Mouse (Mus musculus) hindbrain, embryonic 16.5 days (tissue): ENCODE data around the gene Rfx2. TPM values are rescaled to one million over a fixed set of nuclear protein-coding genes. Genes with fewer than 3 reads are reported as not detected.

Experiments
- ATAC-seq: fragments of 200-750 bp; cut with Nextera tagmentation; 2 replicates; pipeline ENCODE4 v1.8.0; 2017; ENCODE audit warnings: moderate TSS enrichment, moderate library complexity
- H3K27ac ChIP-seq: fragments of 300-500 bp; sonication (generic); 2 replicates; pipeline ENCODE4 v1.5.1; 2014; ENCODE audit warnings: low read depth, mild to moderate bottlenecking, control low read depth, low read length, moderate library complexity
- H3K27me3 ChIP-seq: fragments of 300-500 bp; sonication (generic); replicated peaks from 2 replicates; pipeline ENCODE4 v1.6.1; 2014; ENCODE audit warnings: low read length; ENCODE audit not compliant: control insufficient read depth, insufficient read depth
- H3K36me3 ChIP-seq: fragments of 300-500 bp; sonication (generic); 2 replicates; pipeline ENCODE4 v1.6.1; 2014; ENCODE audit warnings: mild to moderate bottlenecking, low read length, moderate library complexity, mixed read lengths; ENCODE audit not compliant: control insufficient read depth, insufficient read depth
- H3K4me1 ChIP-seq: fragments of 300-500 bp; sonication (generic); 2 replicates; pipeline ENCODE4 v1.6.1; 2014; ENCODE audit warnings: low read depth, low read length; ENCODE audit not compliant: control insufficient read depth, insufficient read depth
- H3K4me2 ChIP-seq: fragments of 300-500 bp; sonication (generic); 2 replicates; pipeline ENCODE4 v1.6.1; 2014; ENCODE audit warnings: mild to moderate bottlenecking, low read length, control low read depth, moderate library complexity
- H3K4me3 ChIP-seq: fragments of 300-500 bp; sonication (generic); 2 replicates; pipeline ENCODE4 v1.5.1; 2014; ENCODE audit warnings: mild to moderate bottlenecking, low read length, control low read depth, moderate library complexity
- H3K9ac ChIP-seq: fragments of 300-500 bp; sonication (generic); 2 replicates; pipeline ENCODE4 v1.6.1; 2014; ENCODE audit warnings: low read depth, mild to moderate bottlenecking, control low read depth, low read length, moderate library complexity
- H3K9me3 ChIP-seq: fragments of 300-500 bp; sonication (generic); 2 replicates; pipeline ENCODE4 v1.6.1; 2014; ENCODE audit warnings: mild to moderate bottlenecking, low read length, moderate library complexity; ENCODE audit not compliant: control insufficient read depth
- WGBS: fragments of 180-500 bp; shearing (Covaris S2); extraction: QIAGEN DNeasy Blood & Tissue Kit; methylation state at CpG from one replicate; pipeline ENCODE4 v1.1.7; 2014; 5-methylcytosine and 5-hydroxymethylcytosine counted together
- polyA plus RNA-seq: library from polyadenylated mRNA; unstranded; fragments of >200 nt; fragmentation: Nextera tagmentation; extraction: Ambion mirVana; gene quantifications from 2 replicates; pipeline ENCODE4 v1.2.1, GENCODE M21; 2015

The Rfx2 gene
- polyA plus RNA-seq, 1 experiment from 2014 or later, result 4.9 TPM

- 72% methylated on average over 2 of the region's 2 CpGs for WGBS
- Histone ChIP-seq H3K36me3 (no peaks in the 10 kb centered on the region), H3K27me3 (no peaks in the 10 kb centered on the region), H3K9ac (no peak overlapping the region), H3K4me3 (no peak overlapping the region), H3K9me3 (no peaks in the 10 kb centered on the region), H3K4me1 (peaks cover 4% of the 10 kb centered on the region), H3K27ac (no peak overlapping the region), H3K4me2 (no peak overlapping the region)
- no peak for ATAC-seq
These were observed 7.5 kb downstream of the Rfx2 start for GRCm38 (mm10) chr17:56823352-56823751.

- no peaks in the 10 kb centered on the region for H3K9me3 ChIP-seq
- no peak overlapping the region for H3K4me3 ChIP-seq
- H3K27me3 ChIP-seq, result no peaks in the 10 kb centered on the region
- peaks cover 4% of the 10 kb centered on the region for H3K4me1 ChIP-seq
- ATAC-seq, result no peak
- H3K36me3 ChIP-seq, result no peaks in the 10 kb centered on the region
- no peak overlapping the region for H3K4me2 ChIP-seq
- WGBS, result 86% methylated on average over 2 of the region's 2 CpGs
- H3K9ac ChIP-seq, result no peak overlapping the region
- no peak overlapping the region for H3K27ac ChIP-seq
These were observed 8.4 kb downstream of the Rfx2 start for GRCm38 (mm10) chr17:56822380-56822779.

GRCm38 (mm10) chr17:56819694-56820111, 11.1 kb downstream of the Rfx2 start:
- Histone ChIP-seq H3K36me3 (no peaks in the 10 kb centered on the region), H3K4me2 (no peak overlapping the region), H3K4me3 (no peak overlapping the region), H3K9me3 (no peaks in the 10 kb centered on the region), H3K27me3 (no peaks in the 10 kb centered on the region), H3K27ac (peak overlapping the region; percentile 70; the same call in 1 of the 2 replicates), H3K9ac (no peak overlapping the region), H3K4me1 (peaks cover 8% of the 10 kb centered on the region)
- ATAC-seq, result peak; percentile 75
- 64% methylated on average over 8 of the region's 8 CpGs for WGBS

- H3K4me1 ChIP-seq, result peaks cover 12% of the 10 kb centered on the region
- no peaks in the 10 kb centered on the region for H3K27me3 ChIP-seq
- H3K9me3 ChIP-seq, result no peaks in the 10 kb centered on the region
- no peak overlapping the region for H3K9ac ChIP-seq
- ATAC-seq, result no peak
- H3K4me2 ChIP-seq, result no peak overlapping the region
- H3K27ac ChIP-seq, result no peak overlapping the region; the same call in 1 of the 2 replicates
- no peak overlapping the region for H3K4me3 ChIP-seq
- 64% methylated on average over 6 of the region's 6 CpGs for WGBS
- H3K36me3 ChIP-seq, result no peaks in the 10 kb centered on the region
These were observed 11.7 kb downstream of the Rfx2 start for GRCm38 (mm10) chr17:56819032-56819545.

GRCm38 (mm10) chr17:56818067-56818636, 12.7 kb downstream of the Rfx2 start:
- 37% methylated on average over 11 of the region's 11 CpGs for WGBS
- Histone ChIP-seq H3K9me3 (no peaks in the 10 kb centered on the region), H3K9ac (no peak overlapping the region), H3K36me3 (no peaks in the 10 kb centered on the region), H3K4me2 (0 out of 2 replicates have a peak overlapping the region, but pooled peaks have one; percentile 10), H3K4me3 (no peak overlapping the region), H3K27me3 (no peaks in the 10 kb centered on the region), H3K4me1 (peaks cover 15% of the 10 kb centered on the region), H3K27ac (no peak overlapping the region)
- ATAC-seq, result no peak

GRCm38 (mm10) chr17:56815057-56815345, 15.8 kb downstream of the Rfx2 start:
- WGBS, result 43% methylated on average over 3 of the region's 3 CpGs
- Histone ChIP-seq H3K4me2 (0 out of 2 replicates have a peak overlapping the region, but pooled peaks have one; percentile 50), H3K36me3 (no peaks in the 10 kb centered on the region), H3K27ac (peak overlapping the region; percentile 65), H3K4me3 (no peak overlapping the region), H3K9ac (no peak overlapping the region), H3K9me3 (no peaks in the 10 kb centered on the region), H3K27me3 (no peaks in the 10 kb centered on the region), H3K4me1 (peaks cover 23% of the 10 kb centered on the region)
- 0 out of 2 replicates have a peak, but pooled peaks have one; percentile 0 for ATAC-seq

- Histone ChIP-seq H3K27ac (peak overlapping the region; percentile 65), H3K4me3 (peak overlapping the region; percentile 15; the same call in 1 of the 2 replicates), H3K9ac (peak overlapping the region; percentile 51), H3K27me3 (no peaks in the 10 kb centered on the region), H3K4me1 (peaks cover 24% of the 10 kb centered on the region), H3K9me3 (no peaks in the 10 kb centered on the region), H3K4me2 (peak overlapping the region; percentile 50), H3K36me3 (no peaks in the 10 kb centered on the region)
- 7% methylated on average over 24 of the region's 24 CpGs for WGBS
- peak; percentile 72 for ATAC-seq
These were observed 16.3 kb downstream of the Rfx2 start for GRCm38 (mm10) chr17:56814316-56815056.

GRCm38 (mm10) chr17:56810245-56810644, 20.6 kb downstream of the Rfx2 start:
- H3K4me1 ChIP-seq, result peaks cover 20% of the 10 kb centered on the region
- H3K4me3 ChIP-seq, result no peak overlapping the region
- 4% methylated on average over 3 of the region's 3 CpGs for WGBS
- no peaks in the 10 kb centered on the region for H3K27me3 ChIP-seq
- no peak overlapping the region for H3K4me2 ChIP-seq
- H3K36me3 ChIP-seq, result no peaks in the 10 kb centered on the region
- ATAC-seq, result peak; percentile 76
- no peaks in the 10 kb centered on the region for H3K9me3 ChIP-seq
- H3K27ac ChIP-seq, result peak overlapping the region; percentile 68
- H3K9ac ChIP-seq, result no peak overlapping the region

- peaks cover 9% of the 10 kb centered on the region for H3K4me1 ChIP-seq
- H3K4me2 ChIP-seq, result no peak overlapping the region
- ATAC-seq, result peak; percentile 77
- no peak overlapping the region for H3K9ac ChIP-seq
- 6% methylated on average over 9 of the region's 9 CpGs for WGBS
- no peak overlapping the region for H3K4me3 ChIP-seq
- H3K36me3 ChIP-seq, result no peaks in the 10 kb centered on the region
- no peak overlapping the region for H3K27ac ChIP-seq
- H3K27me3 ChIP-seq, result no peaks in the 10 kb centered on the region
- no peaks in the 10 kb centered on the region for H3K9me3 ChIP-seq
These were observed 22.3 kb downstream of the Rfx2 start for GRCm38 (mm10) chr17:56808518-56808917.
